Mouse (Mus musculus): ENCODE results near the gene Pyy.

The Pyy gene

DNA sequence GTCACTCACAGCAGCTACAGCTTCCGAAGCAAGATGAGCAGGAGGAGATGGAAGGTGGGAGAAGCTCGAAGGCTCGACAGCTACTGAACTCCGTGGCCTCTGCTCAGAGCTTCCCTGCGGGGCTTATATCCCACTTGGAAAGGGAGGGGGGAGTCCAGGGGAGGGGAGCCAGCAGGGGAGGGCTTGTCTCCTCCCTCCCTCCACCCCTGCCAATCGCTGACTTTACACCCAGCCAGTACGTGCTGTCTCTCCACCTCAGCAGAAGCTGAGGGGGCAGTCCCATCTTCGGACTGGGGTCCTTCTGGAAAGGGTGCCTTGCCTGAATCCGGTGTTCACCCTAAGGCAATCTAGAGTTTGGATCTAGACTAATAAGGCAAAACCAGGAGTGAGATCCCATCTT, at the start of gene Pyy:
Gene Pyy, minus strand, starts transcription at position 101 of the 400 bp plus-strand sequence.
- no peak for ATAC-seq (ENCODE audit: insufficient number of reproducible peaks, low FRiP score, low TSS enrichment)

DNA sequence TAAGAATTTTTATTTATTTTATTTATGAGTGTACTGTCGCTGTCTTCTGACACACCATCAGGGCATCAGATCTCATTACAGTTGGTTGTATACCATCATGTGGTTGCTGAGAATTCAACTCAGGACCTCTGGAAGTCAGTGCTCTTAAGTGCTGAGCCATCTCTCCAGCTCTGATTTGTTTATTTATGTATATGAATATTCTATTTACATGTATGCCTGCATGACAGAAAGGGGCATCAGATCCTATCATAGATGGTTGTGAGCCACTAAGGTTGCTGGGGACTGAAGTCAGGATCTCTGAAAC, 49.1 kb upstream of the Pyy start:
- ATAC-seq (ENCODE audit: insufficient number of reproducible peaks, low FRiP score, low TSS enrichment): no peak

DNA sequence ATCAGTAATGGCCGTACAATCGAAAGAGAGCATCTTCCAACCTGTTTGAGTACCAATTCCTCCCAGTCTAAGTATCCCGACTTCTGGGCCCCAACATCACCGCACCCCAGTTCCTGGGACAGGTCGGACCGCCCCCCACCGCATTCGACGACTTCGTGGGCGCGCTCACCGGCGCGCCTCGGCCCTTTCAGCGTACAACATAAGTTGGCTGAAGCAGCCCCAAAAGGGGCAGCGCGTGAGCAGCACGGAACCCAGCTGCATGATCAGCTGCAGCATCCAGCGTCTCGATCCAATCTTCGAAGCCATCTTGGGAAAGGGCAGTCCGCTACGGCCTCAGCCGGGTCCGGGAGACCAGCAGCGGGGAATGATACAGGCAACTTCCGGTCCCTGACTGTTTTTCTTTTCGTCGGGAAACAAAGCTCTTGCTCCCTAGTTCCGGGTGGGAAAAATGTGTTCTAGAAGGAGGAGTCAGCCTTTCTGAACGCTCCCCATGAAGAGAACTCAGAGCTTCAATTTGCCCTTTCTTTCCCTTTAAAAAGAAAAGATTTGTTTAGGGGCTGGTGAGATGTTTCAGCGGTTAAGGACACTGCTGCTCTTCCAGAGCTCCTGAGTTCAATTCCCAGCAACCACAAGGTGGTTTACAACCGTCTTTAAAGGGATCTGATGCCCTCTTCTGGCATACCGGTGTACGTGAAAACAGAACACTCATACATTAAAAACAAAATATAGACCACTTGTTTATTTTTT, 48.6 kb upstream of the Pyy start, which contains the start of gene Tmem101:
Gene Tmem101, minus strand, starts transcription at position 366 of the 747 bp plus-strand sequence.
- peak; percentile 74; the same call in 1 of the 2 replicates for ATAC-seq (ENCODE audit: insufficient number of reproducible peaks, low FRiP score, low TSS enrichment)

DNA sequence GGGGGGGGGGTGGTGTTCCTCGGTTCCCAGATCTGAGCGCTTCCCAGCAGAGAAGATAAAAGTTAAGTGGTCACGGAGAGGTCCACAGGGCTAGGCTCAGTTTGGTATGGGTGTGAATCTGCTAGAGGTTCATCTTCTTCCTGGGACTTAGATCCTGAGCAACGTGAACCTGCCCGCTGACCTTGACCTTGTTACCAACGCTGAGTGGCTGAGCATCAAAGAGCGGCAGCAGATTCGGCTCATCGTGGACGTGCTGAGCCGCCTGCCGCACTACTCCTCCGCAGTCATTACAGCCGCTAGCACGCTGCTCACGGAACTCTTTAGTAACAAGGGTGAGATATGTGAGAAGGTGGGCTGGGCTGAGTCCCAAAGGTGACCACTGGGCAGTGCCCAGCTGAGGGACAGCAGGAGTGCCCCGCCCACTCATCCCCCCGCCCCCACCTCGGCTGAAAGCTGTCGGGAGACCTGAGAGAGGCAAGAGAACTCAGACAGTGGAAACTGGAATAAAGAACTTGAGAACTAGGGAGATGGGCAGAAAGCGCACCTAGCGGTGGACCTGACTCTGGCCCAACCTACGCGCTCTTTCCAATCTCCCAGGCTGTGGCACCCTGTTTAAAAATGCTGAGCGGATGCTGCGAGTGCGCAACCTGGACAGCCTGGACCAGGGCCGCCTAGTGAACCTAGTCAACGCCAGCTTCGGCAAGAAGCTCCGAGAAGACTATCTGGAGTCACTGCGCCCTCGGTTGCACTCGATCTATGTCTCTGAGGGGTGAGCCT, 39.8 kb upstream of the Pyy start:
- no peak for ATAC-seq (ENCODE audit: insufficient number of reproducible peaks, low FRiP score, low TSS enrichment)

DNA sequence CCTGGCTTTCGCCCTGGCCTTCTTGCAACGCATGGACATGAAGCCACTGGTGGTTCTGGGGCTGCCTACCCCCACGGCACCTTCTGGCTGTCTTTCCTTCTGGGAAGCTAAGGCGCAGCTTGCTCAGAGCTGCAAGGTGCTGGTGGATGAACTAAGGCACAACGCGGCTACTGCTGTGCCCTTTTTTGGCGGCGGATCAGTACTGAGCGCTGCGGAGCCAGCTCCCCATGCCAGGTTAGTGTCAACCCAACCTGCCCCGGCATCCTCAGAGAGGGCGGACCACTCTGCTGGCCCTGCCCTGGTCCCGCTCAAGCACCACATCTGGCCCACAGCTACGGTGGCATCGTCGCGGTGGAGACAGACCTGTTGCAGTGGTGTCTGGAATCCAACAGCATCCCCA, 38.9 kb upstream of the Pyy start:
- ATAC-seq (ENCODE audit: insufficient number of reproducible peaks, low FRiP score, low TSS enrichment): no peak

DNA sequence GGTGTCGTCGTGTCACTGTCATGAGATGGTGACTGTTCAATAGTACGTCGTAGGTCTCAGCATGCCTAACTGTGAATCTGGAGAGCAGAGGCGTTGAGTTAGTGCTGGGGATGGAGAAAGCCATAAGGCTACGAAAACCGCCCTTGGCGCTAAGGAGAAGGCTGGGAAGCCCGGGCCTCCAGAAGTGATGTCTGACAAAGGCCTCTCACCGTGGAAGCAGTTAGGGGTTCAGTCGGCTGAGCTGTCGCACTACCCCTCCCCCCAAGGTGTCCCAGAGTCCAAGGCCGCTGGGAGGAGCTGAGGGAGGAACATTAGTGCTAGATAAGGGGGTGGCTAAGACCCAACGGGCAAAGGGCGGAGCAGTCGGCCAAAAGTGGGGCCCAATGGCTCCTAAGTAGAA, 38.4 kb upstream of the Pyy start:
- no peak for ATAC-seq (ENCODE audit: insufficient number of reproducible peaks, low FRiP score, low TSS enrichment)

DNA sequence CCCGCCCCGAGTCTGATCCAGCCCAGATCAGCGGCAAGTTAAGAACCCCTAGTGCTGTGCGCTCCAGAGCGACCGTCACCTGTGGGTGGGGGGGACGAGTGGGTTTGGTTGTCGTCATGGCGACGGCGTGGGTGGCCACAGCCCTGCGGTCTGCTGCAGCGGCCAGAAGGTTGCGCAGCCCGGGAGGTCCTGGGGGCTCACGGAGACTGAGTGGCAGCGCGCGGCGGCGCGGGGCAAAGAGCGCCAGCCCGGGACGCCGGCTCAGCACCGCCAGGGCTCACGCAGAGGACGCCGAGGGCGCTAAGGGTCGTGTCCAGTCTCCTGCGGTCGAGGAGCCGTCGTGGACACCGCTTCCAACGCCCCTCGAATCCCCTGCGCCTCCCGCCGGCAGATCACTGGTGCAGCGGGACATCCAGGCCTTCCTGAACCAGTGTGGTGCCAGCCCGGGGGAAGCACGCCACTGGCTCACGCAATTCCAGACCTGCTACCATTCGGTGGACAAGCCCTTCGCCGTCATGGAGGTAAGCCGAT, 37.9 kb upstream of the Pyy start, which contains the start of gene Nags:
Gene Nags, plus strand, starts transcription at position 43 of the 531 bp plus-strand sequence.
- no peak for ATAC-seq (ENCODE audit: insufficient number of reproducible peaks, low FRiP score, low TSS enrichment)

DNA sequence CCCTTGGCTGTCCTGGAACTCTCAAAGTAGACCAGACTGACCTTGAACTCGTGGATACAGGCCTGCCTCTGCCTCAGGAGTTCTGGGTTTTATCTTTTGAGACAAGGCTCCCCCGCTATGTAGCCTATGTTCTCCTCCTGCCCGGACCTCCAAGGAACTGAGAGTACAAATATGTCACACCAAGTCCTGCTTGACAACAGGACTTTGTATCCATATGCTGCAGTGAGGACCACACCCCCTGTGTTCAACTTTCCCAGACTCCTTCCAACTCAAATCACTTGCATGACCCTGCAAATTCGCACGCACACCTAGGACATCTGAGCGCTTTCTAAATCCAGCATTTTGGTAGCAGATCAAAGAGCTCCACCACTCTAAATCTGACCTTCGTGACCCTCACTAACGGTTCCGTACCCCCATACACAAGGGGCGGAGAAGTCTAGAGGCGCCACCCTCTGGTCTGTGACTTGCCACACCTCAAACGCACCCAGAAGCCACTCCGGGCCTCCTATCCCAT, 37.4 kb upstream of the Pyy start:
- ATAC-seq (ENCODE audit: insufficient number of reproducible peaks, low FRiP score, low TSS enrichment): no peak

DNA sequence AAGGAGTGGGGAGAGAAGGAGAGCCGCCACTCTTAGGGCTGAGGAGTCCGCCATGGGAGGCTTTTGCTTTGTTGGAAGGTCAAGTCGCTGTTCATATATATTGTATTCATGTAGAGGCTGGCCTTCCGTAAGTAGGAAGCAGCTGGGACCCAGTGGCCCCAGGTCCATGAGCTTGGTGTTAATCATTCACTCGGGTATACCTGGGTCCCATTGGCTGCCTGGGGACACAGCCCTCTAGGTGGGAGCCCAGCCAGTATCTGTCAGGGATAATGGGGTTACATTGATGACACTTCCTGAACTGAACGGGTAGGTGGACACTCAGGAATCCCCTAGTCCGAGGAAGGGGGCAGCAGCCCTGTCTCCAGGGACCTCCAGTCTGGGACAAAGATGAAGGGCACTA, 34.7 kb upstream of the Pyy start:
- ATAC-seq (ENCODE audit: insufficient number of reproducible peaks, low FRiP score, low TSS enrichment): no peak

DNA sequence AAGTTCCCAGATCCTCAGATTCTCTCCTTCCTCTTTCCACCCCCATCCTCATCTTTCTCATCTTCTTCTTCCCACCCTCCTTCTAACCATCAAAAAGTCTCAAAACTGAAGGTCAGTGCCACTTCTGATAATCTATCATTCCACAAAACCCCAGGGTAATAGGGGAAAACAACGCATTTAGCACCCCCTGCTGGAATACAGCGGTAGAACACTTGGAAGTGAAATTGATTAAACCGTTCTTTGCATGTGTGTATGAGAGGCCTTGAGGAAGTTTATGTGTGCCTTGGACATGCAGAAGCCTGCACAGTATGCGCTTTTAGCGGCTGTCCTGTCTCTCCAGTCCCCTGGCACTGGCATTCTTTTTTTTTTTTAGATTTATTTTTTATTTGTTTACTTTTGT, 32.9 kb upstream of the Pyy start:
- ATAC-seq (ENCODE audit: insufficient number of reproducible peaks, low FRiP score, low TSS enrichment): no peak

DNA sequence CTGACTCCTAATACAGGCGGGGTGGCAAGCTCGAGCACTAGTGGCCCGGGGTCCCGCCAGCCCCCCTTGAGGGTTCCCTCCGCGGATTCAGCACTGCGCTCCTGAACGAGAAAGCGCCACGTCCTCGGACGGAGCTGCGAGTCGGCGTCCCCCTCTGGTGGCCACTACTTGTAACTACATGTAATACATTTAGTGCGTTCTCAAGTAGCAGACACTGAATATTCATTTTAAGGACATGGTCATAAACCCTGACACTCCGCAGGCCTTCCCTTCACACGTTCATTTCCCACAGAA, 30.8 kb upstream of the Pyy start:
- no peak for ATAC-seq (ENCODE audit: insufficient number of reproducible peaks, low FRiP score, low TSS enrichment)

DNA sequence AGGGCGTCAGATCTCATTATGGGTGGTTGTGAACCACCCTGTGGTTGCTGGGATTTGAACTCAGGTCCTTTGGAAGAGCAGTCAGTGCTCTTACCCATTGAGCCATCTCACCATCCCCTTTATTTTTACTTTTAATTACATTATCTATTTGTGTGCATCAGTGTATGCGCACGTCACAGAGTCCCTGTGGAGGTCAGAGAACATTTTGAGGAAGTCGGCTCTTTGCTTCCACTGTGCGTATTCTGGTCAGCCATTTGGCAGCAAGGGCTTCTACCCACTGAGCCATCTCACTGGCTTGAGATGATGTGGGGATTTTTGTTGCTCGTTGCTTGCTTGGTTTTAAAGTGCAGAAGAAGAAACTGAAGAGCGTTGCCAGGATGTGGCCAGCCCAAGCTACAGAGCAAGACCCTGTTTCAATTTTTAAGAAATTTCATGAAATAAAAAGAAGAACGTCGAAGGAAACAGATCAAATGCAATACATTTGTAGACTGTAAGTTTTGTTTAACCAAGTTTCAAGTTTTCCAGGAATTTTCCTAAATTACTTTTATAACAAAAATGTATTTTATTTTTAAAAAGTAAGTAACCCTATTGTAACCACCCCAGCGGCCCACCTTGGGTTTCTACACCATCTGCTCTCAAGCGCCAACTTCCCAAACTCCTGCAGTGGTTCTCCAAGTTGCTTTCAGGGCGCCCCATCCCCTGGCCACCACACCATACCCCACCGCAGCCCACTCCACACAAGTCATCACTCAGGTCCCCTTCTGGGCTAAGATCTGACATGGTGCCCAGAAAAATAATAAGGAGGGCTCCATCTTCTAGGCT, 30.2 kb upstream of the Pyy start:
- no peak for ATAC-seq (ENCODE audit: insufficient number of reproducible peaks, low FRiP score, low TSS enrichment)

DNA sequence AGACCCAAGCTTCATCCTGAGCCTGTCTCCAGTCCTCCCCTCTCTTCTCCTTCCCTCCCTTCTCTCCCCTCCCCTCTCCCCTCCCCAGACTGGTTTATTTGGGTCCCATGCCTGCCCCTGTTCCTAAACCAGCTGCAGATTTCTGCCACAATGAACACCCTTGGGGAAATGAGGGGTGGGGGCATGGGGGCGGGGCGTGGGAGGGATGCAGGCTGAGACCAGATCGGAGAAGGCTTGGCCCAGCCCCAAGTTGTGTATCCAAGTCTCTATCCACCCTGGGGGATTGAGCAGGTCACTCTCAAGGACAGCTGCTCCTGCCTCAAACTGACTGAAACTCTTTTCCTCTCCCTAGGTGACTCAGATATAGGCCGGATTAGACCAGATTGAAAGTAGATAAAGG, 26.9 kb upstream of the Pyy start:
- ATAC-seq (ENCODE audit: insufficient number of reproducible peaks, low FRiP score, low TSS enrichment): no peak

DNA sequence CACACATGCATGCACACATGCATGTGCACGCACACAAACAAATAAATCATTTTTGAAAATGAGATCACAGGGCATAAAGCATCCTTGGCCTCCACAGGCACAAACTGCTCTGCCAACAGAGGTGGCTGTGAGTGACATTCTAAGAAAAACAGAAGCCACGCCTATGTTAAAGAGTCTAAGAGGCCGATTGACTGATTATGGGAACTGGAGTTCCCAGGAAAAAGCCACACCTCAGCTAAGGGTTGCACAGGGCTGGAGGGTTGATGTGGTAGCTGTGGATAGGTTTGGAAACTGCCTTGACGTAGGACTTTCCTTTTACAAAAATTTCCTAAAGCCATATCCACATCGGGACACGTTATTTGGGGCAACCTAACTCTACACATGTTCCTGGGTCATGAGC, 9.8 kb upstream of the Pyy start:
- no peak for ATAC-seq (ENCODE audit: insufficient number of reproducible peaks, low FRiP score, low TSS enrichment)

DNA sequence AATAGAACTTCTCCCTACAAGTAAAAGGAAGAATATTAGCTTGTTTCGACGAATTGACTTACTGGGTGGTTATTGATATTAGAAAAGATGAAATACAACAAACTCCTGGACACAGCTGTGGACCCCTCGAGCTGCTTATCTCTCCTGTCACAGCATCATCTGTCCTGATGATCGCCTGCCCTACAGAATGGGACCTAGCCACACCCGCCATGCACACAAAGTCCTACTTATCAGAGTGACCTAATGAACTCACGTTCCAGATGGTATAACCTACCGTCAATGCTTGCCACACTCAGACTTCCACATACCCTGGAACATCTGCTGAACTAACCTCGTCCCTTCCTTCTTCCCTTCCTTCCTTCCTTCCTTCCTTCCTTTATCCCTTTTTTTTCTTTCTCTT, 8.6 kb upstream of the Pyy start:
- ATAC-seq (ENCODE audit: insufficient number of reproducible peaks, low FRiP score, low TSS enrichment): no peak

DNA sequence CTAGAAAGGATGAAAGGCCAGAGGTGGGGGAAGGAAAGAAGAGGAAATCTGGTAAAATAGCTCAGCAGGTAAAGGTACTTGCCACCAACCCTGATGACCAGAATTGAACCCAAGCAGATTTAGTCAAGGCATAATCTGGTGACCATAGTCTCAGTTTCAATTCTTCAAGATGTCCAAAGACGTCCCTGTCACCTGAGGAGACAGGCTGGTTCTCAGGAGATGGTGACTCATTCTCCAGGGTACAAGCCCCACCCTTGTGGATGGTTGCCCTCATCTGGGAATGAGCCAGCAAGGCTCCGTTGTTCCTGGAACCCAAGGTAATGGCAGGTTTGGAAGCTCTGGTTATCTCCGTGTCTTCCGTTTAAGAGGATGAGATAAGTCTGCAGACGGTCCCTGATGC, 3.9 kb upstream of the Pyy start:
- no peak for ATAC-seq (ENCODE audit: insufficient number of reproducible peaks, low FRiP score, low TSS enrichment)

DNA sequence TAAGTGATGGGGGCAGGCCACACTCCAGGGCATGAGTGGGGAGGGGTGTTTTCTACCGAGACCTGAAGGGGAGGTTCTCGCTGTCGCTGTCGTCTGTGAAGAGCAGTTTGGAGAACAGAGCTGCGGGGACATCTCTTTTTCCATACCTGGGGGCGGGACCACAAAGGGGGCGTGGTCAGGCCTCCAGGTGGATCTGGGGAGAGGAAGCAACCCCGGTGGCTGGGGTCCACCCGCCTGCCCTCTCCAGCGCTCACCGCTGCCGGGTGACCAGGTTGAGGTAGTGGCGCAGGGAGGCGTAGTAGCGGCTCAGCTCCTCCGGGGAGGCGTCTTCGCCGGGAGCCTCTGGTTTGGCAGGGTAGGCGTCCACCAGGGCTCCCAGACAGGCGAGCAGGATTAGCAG, 721 bp downstream of the Pyy start:
- ATAC-seq (ENCODE audit: insufficient number of reproducible peaks, low FRiP score, low TSS enrichment): no peak

DNA sequence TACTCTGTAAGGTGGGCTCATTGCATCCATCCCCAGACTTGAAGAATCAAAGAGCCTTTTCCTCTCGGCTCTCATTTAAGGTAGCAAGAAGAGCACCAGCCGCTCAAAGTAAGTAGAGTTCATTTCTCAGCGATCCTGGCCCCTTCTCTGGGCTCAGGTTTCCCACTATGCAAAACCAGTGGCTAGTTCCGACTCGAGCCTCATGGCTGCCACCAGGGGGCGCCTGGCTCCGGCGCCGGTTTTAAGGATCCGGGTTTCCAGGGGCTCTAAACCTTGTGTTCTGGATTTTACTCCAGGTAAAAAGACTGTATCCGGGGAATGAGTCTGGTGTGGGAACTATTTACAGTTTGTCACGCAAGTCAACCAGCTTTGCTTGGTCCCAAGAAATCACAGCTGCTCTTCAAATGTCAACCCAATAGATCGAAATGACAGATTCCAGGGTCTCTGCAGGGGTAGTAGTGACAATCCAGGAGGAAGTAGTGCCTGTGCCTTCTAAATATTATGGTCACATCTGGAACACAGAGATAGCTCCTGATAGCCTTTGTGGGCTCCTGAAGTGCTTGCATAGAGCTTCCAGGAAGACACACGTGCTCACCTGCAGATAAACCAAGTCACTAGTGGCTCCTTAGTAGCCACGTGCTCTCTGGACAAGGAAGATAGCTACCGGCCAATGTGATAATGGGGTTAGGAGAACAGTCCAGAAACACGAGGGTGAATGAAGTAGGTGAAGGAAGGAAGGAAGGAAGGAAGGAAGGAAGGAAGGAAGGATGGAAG, 5.0 kb downstream of the Pyy start:
- ATAC-seq (ENCODE audit: insufficient number of reproducible peaks, low FRiP score, low TSS enrichment): no peak; the same call in 1 of the 2 replicates

DNA sequence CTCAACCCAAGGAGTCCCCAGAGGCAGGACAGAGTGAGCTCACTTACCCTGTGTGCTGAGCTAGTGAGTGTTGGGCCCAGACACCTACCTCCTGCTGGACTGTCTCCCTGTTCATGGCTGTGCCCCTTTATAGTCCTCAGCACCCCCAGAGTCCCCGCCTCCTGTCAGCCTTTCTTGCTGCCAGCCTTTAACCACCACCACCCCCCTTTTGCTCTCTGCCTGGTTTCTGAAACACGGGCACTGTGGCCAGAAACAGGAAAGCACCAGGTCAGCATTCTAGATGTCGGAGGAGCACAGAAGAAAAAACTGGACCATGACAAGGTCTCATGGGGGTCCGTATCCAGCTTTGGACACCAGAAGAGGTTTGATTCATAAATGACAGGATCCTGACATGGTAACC, 6.4 kb downstream of the Pyy start, which contains the start of gene Ppy:
Gene Ppy, minus strand, starts transcription at position 101 of the 400 bp plus-strand sequence.
- no peak for ATAC-seq (ENCODE audit: insufficient number of reproducible peaks, low FRiP score, low TSS enrichment)

DNA sequence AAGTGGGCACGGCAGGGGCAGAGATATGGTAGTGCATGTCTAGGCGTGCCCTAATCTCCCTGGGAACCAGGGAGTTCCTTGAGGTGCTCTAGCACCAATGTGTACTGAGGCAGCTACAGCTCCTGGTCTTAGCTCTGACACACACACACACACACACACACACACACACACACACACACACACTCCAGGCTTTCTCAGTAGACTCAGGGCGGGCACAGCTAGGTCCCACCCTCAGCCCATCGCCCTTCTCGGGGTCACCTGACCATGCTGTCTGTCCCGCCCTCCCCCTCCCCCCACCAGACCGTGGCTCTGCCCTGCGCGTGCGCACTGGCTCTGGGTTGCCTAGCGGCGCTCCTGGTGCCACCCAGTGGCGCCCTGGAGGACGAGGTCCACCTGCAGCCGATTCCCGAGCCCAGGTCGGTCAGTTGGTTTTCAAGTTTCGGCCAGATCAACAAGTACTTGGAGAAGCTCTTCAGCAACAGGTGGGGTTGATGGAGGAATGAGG, 10.7 kb downstream of the Pyy start:
- ATAC-seq (ENCODE audit: insufficient number of reproducible peaks, low FRiP score, low TSS enrichment): peak; percentile 49; the same call in 1 of the 2 replicates

Data from cerebellum, adult (tissue).